10 mouse cellular contexts compared by ENCODE assay signal in the genomic region with DNA sequence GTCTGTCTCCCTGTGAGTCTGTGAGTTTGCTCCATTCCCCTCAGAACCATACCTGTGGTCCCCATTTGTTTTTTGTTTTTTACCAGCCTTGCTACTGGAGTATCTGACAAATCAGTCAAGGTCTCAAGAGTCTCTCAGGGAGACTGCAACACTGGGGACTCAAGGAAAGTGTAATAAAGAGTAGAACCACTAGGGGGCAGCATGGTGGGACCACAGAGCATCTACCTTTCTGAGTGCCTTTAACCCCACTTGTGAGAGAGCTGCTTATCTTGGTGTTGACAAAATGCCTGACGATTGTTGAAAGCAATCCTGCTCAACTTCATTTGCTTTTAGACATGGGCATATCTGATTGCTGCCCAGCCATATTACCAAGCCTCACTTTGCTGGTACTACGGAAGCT. TPM values are rescaled to one million over a fixed set of nuclear protein-coding genes. Genes with fewer than 3 reads are reported as not detected.
DNase-seq lines count a peak whose midpoint lies in the region; ATAC-seq and TF ChIP-seq lines count a peak whose summit lies in the region.
"Had no signal": no experiment of that assay in that cellular context is flagged by ENCODE, and none has a peak within 500 bp of the region (broad histone marks: within the 10 kb centered on the region; RNA-seq: fewer than 3 reads in every experiment).

No protein-coding gene starts in this region.

- no peak overlapping the region for H3K27ac ChIP-seq in left cerebral cortex, adult 2 months
- no peak overlapping the region for H3K27ac ChIP-seq in lung, embryonic 14.5 days (ENCODE audit: low read depth)
- no peak overlapping the region for H3K27ac ChIP-seq in stomach, postnatal 0 days (replicated peaks)
- H3K27ac ChIP-seq: lung, embryonic 15.5 days had no signal

- no peak overlapping the region for H3K9ac ChIP-seq in lung, embryonic 14.5 days
- H3K9ac ChIP-seq in stomach, postnatal 0 days (ENCODE audit: low read length): no peak overlapping the region
- H3K9ac ChIP-seq: lung, embryonic 15.5 days had no signal

- no peak overlapping the region for H3K4me2 ChIP-seq in lung, embryonic 14.5 days
- no peak overlapping the region for H3K4me2 ChIP-seq in stomach, postnatal 0 days (replicated peaks; ENCODE audit: low read depth)
- H3K4me2 ChIP-seq: lung, embryonic 15.5 days had no signal

- H3K4me1 ChIP-seq in lung, embryonic 14.5 days (ENCODE audit: insufficient read depth): no peaks in the 10 kb centered on the region
- no peaks in the 10 kb centered on the region for H3K4me1 ChIP-seq in stomach, postnatal 0 days (replicated peaks; ENCODE audit: control insufficient read depth, insufficient read depth)
- H3K4me1 ChIP-seq: lung, embryonic 15.5 days had no signal

- 0 out of 2 replicates have a peak, but pooled peaks have one; percentile 18 for ATAC-seq in granulocyte monocyte progenitor cell, adult 5-6 weeks (replicated peaks; ENCODE audit: poor library complexity, severe bottlenecking)
- no peak for ATAC-seq in lung, embryonic 14.5 days (ENCODE audit: insufficient read depth)
- peak; percentile 27; the same call in 1 of the 2 replicates for ATAC-seq in stomach, postnatal 0 days (ENCODE audit: low FRiP score, low TSS enrichment)

- H3K27me3 ChIP-seq in lung, embryonic 14.5 days (ENCODE audit: insufficient read depth, low read length): no peaks in the 10 kb centered on the region
- no peaks in the 10 kb centered on the region for H3K27me3 ChIP-seq in stomach, postnatal 0 days (ENCODE audit: control insufficient read depth, insufficient read depth, low read length)
- H3K27me3 ChIP-seq: lung, embryonic 15.5 days had no signal

- 47% methylated on average over 2 of the region's 2 CpGs for WGBS in lung, embryonic 14.5 days
- 48% methylated on average over 2 of the region's 2 CpGs for WGBS in stomach, postnatal 0 days

- no peak overlapping the region for H3K4me3 ChIP-seq in left cerebral cortex, adult 2 months
- no peak overlapping the region for H3K4me3 ChIP-seq in lung, embryonic 14.5 days (ENCODE audit: low read depth, low read length)
- H3K4me3 ChIP-seq in stomach, postnatal 0 days (ENCODE audit: low read depth, low read length): no peak overlapping the region
- H3K4me3 ChIP-seq: lung, embryonic 15.5 days had no signal

- intact Hi-C loops in left cerebral cortex, adult 2 months (cut with DNase I): no loop called here
- intact Hi-C loops in left cerebral cortex, postnatal 4 days (cut with DNase I): no loop called here

- TF ChIP-seq EP300 in stomach, postnatal 0 days (optimal IDR thresholded peaks at IDR 0.05): no peak

- H3K9me3 ChIP-seq in lung, embryonic 14.5 days (ENCODE audit: low read depth, low read length): no peaks in the 10 kb centered on the region
- no peaks in the 10 kb centered on the region for H3K9me3 ChIP-seq in stomach, postnatal 0 days (ENCODE audit: control insufficient read depth, low read length)
- H3K9me3 ChIP-seq: lung, embryonic 15.5 days had no signal

- DNase-seq in left cerebral cortex, adult 2 months (ENCODE audit: extremely low spot score in 1 of 2, low spot score in 2 of 2): peak in 1 of 2 experiments; percentile 21
- DNase-seq in left cerebral cortex, postnatal 4 days: no peak
- peak; percentile 53 for DNase-seq in MEL-GATA-1-ER (ENCODE audit: extremely low read depth, low read depth)
- DNase-seq in c-Kit-positive CD71-positive TER-119-negative erythroid progenitor cells, embryonic 14.5 days (ENCODE audit: low read depth): peak; percentile 54
- DNase-seq in lung, embryonic 14.5 days: peak; percentile 60
- peak; percentile 29 for DNase-seq in stomach, postnatal 0 days (ENCODE audit: low spot score)
- no peak for DNase-seq in urinary bladder, adult 18-20 months (ENCODE audit: low spot score in 2 of 2)

- peak; percentile 64 for TF ChIP-seq CTCF in left cerebral cortex, adult 2 months (IDR thresholded peaks at IDR 0.05)
- peak; percentile 61 for TF ChIP-seq CTCF in lung, embryonic 14.5 days (IDR thresholded peaks at IDR 0.05; ENCODE audit: low read depth)
- TF ChIP-seq CTCF in stomach, postnatal 0 days (IDR thresholded peaks at IDR 0.05; ENCODE audit: low read depth): peak; percentile 70

- no peaks in the 10 kb centered on the region for H3K36me3 ChIP-seq in lung, embryonic 14.5 days (ENCODE audit: insufficient read depth)
- no peaks in the 10 kb centered on the region for H3K36me3 ChIP-seq in stomach, postnatal 0 days (ENCODE audit: control insufficient read depth, insufficient read depth, low read length)
- H3K36me3 ChIP-seq: lung, embryonic 15.5 days had no signal

RNA-seq across cellular contexts. Expression of gene Cpb2, which starts 12.3 kb away (rescaled TPM):
- total RNA-seq in left cerebral cortex, adult 2 months (2021): not detected
- total RNA-seq in left cerebral cortex, postnatal 4 days (2021): not detected
- total RNA-seq in granulocyte monocyte progenitor cell, adult 5-6 weeks (2014; fragmentation: Nextera tagmentation): not detected in 2 replicates
- not detected in 2 replicates for total RNA-seq in granulocyte monocyte progenitor cell, adult 5-6 weeks (2017)
- polyA plus RNA-seq in lung, embryonic 14.5 days (2014; fragmentation: Nextera tagmentation; extraction: Ambion mirVana): not detected in 2 replicates
- polyA plus RNA-seq in stomach, postnatal 0 days (2015; fragmentation: Nextera tagmentation; extraction: Ambion mirVana): 2.9 and 3.1 TPM in 2 replicates
- polyA plus RNA-seq: gonadal fat pad, adult 2 months; lung, embryonic 15.5 days had no signal

RNA-seq across cellular contexts. Expression of gene Zc3h13, which starts 54.3 kb away (rescaled TPM):
- 10 to 100 TPM; 65.5 to 66.9 TPM for total RNA-seq in left cerebral cortex, adult 2 months (2021)
- total RNA-seq in left cerebral cortex, postnatal 4 days (2021): 10 to 100 TPM; 57.0 to 66.0 TPM
- total RNA-seq in granulocyte monocyte progenitor cell, adult 5-6 weeks (2014; fragmentation: Nextera tagmentation): 20.1 and 26.8 TPM in 2 replicates
- 24.5 and 29.2 TPM in 2 replicates for total RNA-seq in granulocyte monocyte progenitor cell, adult 5-6 weeks (2017)
- 30.2 and 31.6 TPM in 2 replicates for polyA plus RNA-seq in lung, embryonic 14.5 days (2014; fragmentation: Nextera tagmentation; extraction: Ambion mirVana)
- polyA plus RNA-seq in stomach, postnatal 0 days (2015; fragmentation: Nextera tagmentation; extraction: Ambion mirVana): 13.9 and 15.9 TPM in 2 replicates

Comparison
In these comparisons a context has a peak if more than half of its experiments do, and no peak if none do; other contexts are left out.
1. DNase-seq: peak in MEL-GATA-1-ER (single experiment), c-Kit-positive CD71-positive TER-119-negative erythroid progenitor cells, embryonic 14.5 days (single experiment), lung, embryonic 14.5 days (single experiment) and stomach, postnatal 0 days (single experiment); none in left cerebral cortex, postnatal 4 days (single experiment) and urinary bladder, adult 18-20 months (0 of 2).
2. Peak in every context shown above with its lines, with median percentiles within 50 percentile points of each other: CTCF ChIP-seq.